Mouse (Mus musculus): ENCODE results near the gene Mycl.
A peak's percentile ranks its signal among the peaks of the same experiment; 100 is the strongest.

Gene Mycl

GRCm38 (mm10) chr4:123014501-123015282 is 19.2 kb downstream of the Mycl start:
- no peak for DNase-seq (ENCODE audit: low read depth, low spot score)

GRCm38 (mm10) chr4:123016451-123016957 is 21.1 kb downstream of the Mycl start, which contains the start of gene Trit1:
Gene Trit1, plus strand, starts transcription at chr4:123016597.
- peak; percentile 96 for DNase-seq (ENCODE audit: low read depth, low spot score)

GRCm38 (mm10) chr4:123021591-123021990 is 26.1 kb downstream of the Mycl start:
- DNase-seq (ENCODE audit: low read depth, low spot score), result no peak

DNA sequence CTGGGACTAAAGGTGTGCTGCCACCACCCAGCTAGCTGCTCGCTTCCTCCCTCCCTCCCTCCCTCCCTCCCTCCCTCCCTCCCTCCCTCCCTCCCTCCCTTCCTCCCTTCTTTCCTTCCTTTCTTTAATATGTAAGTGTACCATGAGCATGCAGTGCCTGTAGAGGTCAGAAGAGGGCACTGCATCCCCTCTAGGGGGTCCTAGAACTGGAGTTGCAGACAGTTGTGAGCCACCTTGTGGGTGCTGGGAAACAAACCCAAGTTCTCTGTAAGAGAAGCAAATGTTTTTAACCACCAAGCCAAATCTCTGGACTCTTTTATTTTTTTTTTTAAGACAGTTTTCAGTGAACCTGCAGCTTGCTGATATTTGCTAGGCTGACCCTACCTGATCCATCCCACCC is 27.4 kb downstream of the Mycl start:
- no peak for DNase-seq (ENCODE audit: low read depth, low spot score)

DNA sequence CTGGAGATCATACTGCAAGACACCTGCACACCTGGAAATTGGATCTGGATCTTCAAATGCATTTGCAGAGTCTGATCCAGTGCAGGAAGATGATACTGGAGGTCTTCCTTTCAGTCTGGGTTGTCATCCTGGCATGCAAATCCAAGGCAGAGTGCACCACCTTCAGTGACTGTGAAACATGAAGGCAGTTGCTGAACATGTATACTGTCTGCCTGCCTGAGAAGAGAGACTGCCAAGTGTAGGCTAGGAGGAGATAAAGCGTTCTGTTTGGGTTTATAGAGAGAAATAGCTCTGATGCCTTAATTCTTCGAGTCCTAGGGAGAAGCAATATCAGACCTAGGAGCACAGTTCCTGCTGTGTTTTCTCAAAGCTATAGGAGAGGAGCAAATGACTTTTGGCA is 30.0 kb downstream of the Mycl start:
- no peak for DNase-seq (ENCODE audit: low read depth, low spot score)

- DNase-seq (ENCODE audit: low read depth, low spot score), result peak; percentile 14
These were observed 30.7 kb downstream of the Mycl start for GRCm38 (mm10) chr4:123026161-123026560.

GRCm38 (mm10) chr4:123026597-123026996 is 31.1 kb downstream of the Mycl start:
- DNase-seq (ENCODE audit: low read depth, low spot score), result no peak

- no peak for DNase-seq (ENCODE audit: low read depth, low spot score)
These were observed 39.4 kb downstream of the Mycl start for GRCm38 (mm10) chr4:123034841-123035240.

DNA sequence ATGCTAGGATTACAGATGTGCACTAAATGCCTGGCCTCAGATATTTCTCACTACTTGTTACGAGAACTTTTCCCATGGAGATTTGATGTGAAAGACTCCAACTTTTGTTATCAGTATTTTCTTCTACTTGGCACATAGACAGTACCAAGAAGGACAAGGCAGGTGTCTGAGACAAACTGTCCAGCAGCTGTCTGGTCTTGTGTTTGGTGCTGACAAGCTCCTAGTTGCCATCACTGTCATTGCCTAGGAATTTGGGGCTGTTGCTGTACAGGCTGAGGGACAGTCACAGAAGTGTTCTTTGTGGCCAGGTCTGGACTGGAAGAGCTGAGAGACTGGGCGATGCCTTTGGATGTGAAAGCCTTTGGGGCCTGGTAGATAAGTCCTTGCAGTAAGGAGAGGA is 40.2 kb downstream of the Mycl start:
- no peak for DNase-seq (ENCODE audit: low read depth, low spot score)

- no peak for DNase-seq (ENCODE audit: low read depth, low spot score)
These were observed 41.3 kb downstream of the Mycl start for GRCm38 (mm10) chr4:123036710-123037109.

DNA sequence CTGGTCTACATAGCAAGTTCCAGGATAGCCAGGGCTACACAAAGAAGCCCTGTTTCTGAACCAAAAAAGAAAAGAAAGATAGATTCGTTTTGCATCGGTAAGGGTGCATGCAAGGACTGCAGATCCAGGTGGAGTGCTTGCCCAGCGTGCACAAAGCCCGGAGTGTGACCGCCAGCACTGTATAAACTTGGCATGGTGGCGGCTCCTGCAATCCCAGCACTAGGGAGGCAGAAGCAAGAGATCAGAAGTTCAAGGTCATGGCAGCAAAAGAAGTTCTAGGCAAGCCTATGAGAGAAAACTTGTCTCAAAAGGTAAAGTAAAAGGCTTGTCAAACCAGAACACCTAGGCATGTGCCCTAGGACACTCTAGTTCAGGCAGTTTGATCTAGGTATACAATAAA is 45.7 kb downstream of the Mycl start:
- no peak for DNase-seq (ENCODE audit: low read depth, low spot score)

DNA sequence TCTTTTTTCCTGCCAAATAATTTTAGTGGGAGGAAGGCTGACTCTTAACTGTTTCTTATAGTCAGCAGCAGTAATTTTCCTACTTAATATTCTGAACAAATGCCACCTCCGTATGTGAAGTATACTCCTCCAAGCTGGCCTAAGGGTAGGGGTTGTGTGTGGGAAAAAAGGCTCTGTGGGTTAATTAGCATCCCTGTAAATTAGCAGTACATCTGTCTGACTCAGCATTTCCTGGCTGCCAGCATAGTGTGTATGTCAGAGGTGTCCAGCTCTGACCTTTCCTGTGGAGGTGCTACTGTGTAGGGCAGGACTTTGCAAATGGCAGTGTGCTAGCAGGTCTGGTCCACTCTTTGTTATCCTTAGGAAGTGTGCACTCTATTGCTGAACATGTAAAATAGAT is 48.4 kb downstream of the Mycl start:
- no peak for DNase-seq (ENCODE audit: low read depth, low spot score)

DNA sequence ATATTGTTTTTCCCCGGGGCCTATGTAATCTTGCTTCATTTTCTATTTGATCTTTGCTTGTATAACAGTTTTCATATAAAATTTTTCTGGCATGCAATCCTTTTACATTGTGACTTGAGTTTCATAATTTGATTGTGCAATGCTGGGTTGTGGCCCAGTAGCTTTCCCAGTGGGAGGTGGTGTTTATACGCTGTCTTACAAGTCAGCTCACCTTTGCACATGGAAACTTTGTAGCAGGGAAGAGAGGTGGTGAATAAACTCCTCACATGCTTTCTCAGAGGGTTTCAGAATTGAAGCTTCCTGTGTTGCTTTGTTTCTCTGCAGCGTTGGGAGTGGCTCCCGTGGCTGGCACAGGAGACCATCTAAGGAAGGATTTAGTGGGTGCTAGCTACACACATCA is 49.4 kb downstream of the Mycl start:
- no peak for DNase-seq (ENCODE audit: low read depth, low spot score)

GRCm38 (mm10) chr4:123046300-123046699 is 50.8 kb downstream of the Mycl start:
- no peak for DNase-seq (ENCODE audit: low read depth, low spot score)

GRCm38 (mm10) chr4:123050681-123051211 is 55.3 kb downstream of the Mycl start:
- DNase-seq (ENCODE audit: low read depth, low spot score), result peak; percentile 50
